Mouse (Mus musculus) right cerebral cortex, postnatal 10 days (tissue): ENCODE results near the gene Dmpk.

Experiments
- DNase-seq, 2 experiments: peaks; one replicate each; pipeline ENCODE4 v3.0.0; 2021; ENCODE audit warnings: low spot score in 2 of 2

The Dmpk gene

DNA sequence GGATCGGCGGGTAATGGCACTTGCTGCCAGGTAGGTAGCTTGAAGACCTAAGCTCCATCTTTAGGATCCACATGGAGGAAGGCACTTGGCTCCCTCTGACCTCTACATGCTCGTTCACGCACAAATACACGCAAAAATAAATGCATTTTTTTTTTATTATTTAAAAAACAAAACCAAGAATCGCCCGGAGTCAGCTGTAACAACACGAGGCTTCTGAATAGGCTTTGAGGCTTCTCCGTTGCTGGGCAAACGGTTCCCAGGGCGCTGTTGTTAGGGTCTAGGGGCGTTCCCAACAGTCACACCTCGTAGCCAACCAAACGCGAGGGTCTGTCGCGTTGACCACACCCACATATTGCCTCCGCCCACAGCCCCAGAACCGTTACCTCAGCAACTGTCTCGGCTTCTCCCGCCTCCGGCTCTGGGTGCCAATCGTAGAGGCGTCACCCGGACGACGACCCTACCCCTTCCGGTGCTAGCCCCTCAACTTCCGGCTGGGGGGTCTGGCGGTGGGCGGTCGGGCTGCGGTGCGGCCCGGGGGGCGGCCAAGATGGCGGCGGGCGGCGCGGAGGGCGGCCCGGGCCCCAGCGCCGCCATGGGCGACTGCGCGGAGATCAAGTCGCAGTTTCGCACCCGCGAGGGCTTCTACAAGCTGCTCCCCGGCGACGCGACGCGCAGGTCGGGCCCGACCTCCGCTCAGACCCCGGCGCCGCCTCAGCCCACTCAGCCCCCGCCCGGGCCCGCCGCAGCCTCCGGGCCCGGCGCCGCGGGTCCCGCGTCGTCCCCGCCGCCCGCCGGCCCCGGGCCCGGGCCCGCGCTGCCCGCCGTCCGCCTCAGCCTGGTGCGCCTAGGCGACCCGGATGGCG lies 7.7 kb upstream of the Dmpk start, which contains the start of gene Dmwd:
Gene Dmwd, plus strand, starts transcription at position 505 of the 863 bp plus-strand sequence.
- peak; percentile 99 for DNase-seq

DNA sequence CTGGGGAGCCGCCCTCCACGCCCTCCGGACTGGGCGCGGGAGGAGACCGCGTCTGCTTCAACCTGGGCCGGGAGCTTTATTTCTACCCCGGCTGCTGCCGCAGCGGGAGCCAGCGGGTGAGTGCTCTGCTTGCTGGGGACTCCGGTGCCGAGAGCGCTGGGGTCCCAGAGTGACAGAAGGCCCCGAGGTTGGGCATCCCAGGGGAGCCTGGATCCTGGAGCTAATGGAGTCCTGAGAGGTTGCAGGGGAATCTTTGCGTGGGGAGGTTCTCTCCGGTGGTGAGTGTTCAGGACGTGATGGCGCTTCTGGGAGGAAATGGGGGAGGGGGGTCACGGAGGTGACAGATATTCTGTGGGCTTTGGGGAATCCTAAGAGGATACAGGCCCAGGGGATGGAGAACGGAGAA lies 7.1 kb upstream of the Dmpk start:
- peak; percentile 43 to 55 for DNase-seq

DNA sequence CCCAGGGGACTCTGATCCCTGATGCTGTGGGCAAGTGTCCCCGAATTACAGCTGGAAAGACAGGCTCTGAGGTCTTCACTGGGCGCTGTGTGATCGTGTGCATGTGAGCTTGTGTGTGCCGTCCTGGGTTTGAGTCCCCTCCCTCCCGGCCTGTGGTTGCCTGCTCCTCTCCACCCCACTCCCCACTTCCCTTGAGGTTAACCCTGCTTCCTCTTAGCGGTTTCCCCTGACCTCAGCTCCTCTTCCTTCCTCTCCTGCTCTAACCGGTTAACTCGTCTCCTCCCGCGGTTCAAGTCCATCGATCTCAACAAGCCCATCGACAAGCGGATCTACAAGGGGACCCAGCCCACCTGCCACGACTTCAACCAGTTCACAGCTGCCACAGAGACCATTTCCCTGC lies 5.9 kb upstream of the Dmpk start:
- peak; percentile 43 to 51 for DNase-seq

DNA sequence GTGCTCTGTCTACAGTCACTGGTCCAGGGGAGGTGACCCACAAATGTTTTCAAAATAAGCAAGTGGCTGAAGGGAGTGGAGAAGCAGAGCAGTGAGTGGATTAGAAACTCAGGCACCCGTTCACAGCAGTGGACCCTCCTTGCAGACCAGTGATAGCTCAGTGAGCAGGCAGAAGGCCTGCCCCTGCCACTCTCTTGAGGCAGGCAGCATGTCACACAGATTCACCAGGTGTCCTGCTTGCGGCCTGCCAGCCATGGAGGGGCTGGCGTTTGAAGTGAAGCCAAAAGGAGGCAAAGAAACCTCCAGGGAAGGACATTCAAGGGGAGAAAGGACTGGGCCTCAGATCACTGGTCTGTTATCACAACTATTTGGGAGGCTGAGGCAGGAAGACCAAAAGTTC lies 4.9 kb upstream of the Dmpk start:
- DNase-seq: no peak

DNA sequence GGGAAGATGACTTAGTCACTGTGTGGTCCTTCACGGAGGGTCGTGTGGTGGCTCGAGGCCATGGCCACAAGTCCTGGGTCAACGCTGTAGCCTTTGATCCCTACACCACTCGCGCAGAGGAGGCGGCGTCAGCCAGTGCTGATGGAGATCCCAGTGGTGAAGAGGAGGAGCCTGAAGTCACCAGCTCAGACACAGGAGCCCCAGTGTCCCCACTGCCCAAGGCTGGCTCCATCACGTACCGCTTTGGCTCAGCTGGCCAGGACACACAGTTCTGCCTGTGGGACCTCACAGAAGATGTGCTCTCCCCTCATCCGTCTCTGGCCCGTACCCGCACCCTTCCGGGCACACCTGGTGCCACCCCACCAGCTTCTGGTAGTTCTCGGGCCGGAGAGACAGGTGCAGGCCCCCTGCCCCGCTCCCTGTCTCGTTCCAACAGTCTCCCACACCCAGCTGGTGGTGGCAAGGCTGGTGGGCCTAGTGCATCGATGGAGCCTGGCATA lies 3.1 kb upstream of the Dmpk start:
- no peak for DNase-seq

DNA sequence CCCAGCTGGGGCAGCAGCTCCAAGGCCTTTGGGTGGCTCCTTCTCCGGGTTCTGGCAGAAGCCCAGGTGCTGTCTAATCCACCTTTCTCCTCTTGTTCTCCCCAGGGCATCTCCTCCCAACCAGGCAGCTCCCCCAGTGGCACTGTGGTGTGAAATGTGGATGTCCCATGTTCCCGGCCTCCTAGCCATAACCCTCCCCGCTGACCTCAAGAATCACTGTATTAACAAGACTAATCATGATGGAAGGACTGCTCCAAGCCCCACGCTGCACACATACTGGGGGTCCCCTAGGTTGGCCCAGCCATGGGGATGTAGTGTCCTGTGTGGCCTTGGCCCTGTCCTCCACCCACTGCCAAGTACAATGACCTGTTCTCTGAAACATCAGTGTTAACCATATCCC lies 1.5 kb upstream of the Dmpk start:
- DNase-seq: no peak

DNA sequence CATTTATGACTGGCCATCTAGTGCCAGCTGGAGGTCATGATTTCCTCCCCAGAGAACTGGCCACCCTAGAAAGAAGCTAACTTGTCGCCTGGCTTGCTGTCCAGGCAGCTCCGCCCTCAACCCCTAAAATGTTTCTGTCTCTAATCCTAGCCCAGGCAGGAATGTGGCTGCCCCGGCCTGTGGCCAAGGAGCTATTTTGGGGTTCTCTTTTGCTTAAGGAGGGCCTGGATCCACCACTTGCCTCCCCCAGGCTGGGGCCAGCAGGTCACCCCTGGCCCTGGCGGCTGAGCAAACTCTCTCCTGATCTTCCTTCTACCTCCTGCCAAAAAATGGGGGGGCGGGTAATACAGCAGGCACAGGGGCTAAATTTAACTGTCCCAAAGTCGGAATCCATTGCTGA lies 553 bp upstream of the Dmpk start:
- no peak for DNase-seq

DNA sequence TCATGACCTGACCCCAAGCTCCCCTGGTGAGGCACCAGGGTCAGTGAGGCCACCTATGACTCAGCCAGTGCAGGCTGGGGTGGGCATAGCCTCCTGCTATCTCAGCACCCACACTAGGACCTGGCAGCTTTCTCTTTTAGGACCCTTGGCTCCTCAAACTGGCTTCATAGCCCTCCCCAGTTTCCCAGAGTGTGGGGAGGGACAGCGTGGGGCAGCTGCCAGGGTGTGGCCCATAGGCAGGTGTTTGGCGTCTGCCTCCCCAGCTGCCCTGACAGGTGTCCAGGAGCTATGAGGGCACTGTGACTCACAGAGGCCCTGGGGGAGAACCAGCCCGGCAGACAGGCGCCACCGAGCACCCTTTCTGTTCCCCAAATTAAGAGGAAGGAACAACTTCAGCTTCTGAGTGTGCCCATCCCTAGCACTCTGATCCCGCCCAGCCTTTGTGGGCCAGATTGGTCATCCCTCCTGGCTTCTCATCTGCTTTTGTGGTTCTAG lies 675 bp downstream of the Dmpk start:
- no peak for DNase-seq

DNA sequence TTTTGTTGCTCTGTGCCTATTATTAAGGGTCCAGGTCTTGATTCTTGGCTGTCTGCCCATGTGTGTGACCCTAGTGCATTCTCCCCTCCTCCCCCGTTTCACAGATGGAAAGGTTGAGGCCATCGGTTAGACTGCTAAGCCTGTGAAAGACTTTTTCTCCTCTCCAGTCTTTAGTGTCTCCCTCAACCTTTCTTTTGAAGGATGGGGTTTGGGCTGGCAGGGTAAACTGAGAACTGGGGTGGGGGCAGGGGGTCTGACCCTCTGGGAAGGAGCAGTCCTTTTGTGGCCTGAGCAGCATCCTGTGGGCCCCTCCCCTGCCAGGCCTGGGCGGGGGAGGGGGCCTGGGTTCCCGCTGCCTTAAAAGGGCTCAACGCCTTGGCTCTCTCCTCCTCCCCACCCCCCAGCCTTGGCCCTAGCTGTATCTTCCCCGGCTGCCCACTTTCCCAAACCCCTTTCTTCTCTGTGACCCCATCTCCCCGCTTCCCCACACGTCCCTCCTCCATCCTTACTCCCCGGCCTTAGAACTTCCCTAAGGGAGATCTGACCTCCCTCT lies 1.3 kb downstream of the Dmpk start:
- DNase-seq: no peak

DNA sequence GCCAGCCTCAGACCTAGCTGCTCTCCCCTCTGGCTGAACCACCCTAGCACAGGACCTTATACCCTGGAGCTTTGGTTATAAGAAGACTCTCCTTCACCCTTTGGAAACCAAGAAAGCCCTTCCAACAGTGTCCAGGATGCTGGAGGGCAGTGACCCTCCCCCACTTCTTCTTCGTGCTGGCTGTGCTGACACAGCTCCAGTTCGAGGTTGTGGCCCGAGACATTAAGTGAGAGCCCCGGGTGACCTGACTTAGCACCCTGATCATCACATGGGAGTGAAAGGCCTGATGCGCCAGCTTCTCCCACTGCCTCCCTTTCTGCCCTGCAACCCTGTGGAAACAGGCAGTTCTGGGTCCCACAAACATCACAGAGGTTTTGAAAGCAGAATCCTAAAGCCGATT lies 1.8 kb downstream of the Dmpk start:
- DNase-seq: no peak

DNA sequence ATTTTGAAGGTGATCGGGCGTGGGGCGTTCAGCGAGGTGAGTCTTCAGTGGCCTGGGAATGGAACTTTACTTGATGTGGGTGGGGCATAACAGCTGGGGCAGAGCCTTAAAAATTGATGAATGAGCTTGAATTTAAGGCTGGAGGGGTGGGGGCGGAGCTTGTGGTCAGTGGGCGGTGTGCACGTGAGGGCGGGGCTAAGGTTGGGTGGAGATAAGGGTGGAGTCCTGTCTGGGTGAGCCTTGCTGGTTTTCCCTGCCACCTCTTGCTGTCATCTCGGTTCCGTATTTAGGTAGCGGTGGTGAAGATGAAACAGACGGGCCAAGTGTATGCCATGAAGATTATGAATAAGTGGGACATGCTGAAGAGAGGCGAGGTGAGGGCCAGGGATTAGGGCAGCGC lies 2.4 kb downstream of the Dmpk start:
- DNase-seq: no peak

DNA sequence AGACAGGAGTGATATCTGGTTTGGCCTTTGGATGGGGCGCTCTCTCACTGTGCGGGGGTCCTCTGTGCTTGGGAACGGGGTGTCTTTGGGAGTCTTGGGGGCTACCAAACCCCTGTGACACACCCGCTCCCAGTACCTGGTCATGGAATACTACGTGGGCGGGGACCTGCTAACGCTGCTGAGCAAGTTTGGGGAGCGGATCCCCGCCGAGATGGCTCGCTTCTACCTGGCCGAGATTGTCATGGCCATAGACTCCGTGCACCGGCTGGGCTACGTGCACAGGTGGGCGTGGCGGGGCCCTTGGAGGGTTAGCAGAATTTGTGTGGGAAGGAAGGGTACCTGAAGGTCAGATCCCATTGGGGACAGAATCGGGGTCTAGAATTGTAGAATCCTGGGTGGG lies 3.1 kb downstream of the Dmpk start:
- DNase-seq: no peak

DNA sequence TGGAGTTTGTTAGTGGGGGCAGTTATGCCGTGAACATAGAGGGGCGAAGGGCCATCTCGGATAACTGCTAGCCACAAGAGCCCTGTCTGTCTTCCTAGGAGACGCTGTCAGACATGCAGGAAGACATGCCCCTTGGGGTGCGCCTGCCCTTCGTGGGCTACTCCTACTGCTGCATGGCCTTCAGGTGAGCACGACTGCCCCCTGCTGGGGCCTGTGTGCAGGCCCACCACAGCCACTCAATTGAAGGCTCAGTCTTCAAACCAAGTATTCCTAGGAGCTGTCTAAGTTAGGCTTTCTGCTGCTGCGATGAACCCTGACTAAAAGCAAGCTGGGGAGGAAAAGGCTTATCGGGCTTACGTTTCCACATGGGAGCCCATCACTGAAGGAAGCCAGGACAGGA lies 5.2 kb downstream of the Dmpk start:
- peak; percentile 56 to 70 for DNase-seq

DNA sequence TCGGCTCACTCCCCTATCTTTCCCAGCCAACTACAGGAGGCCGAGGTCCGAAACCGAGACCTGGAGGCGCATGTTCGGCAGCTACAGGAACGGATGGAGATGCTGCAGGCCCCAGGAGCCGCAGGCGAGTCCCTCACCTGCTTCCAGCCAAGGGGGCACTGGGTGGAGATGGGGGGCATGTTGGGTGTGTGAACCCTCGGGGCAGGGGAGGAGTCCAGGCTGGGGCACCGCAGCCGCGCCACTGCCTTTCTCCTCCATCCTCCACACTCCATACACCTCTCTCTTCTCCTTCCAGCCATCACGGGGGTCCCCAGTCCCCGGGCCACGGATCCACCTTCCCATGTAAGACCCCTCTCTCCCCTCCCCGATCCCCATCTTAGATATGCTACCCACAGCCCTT lies 8.3 kb downstream of the Dmpk start:
- DNase-seq: no peak

DNA sequence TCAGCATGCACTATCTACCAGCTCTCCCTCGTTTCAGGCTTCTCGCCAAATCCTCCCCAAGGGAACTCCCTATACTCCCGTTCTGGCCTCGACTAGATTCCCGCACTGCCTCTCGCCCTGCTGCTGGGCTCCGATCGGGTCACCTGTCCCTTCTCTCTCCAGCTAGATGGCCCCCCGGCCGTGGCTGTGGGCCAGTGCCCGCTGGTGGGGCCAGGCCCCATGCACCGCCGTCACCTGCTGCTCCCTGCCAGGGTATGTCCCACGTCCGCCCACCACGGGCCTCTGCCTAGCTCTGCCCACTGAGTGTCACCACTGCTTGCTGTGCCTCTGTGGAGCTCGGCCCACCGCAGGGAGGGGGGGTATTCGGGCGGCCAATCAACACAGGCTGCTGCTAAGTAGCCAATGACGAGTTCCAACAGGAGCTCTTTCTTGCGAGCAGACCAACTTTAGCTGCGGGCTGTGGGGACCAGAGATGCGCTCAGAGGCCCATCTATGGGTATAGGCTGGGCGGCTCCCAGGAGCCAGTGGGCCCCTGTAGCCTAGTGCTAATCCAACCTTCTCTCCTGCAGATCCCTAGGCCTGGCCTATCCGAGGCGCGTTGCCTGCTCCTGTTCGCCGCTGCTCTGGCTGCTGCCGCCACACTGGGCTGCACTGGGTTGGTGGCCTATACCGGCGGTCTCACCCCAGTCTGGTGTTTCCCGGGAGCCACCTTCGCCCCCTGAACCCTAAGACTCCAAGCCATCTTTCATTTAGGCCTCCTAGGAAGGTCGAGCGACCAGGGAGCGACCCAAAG lies 8.9 kb downstream of the Dmpk start:
- peak; percentile 74 for DNase-seq

DNA sequence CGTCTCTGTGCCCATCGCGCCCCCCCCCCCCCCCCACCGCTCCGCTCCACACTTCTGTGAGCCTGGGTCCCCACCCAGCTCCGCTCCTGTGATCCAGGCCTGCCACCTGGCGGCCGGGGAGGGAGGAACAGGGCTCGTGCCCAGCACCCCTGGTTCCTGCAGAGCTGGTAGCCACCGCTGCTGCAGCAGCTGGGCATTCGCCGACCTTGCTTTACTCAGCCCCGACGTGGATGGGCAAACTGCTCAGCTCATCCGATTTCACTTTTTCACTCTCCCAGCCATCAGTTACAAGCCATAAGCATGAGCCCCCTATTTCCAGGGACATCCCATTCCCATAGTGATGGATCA lies 9.5 kb downstream of the Dmpk start:
- peak; percentile 75 to 81 for DNase-seq

DNA sequence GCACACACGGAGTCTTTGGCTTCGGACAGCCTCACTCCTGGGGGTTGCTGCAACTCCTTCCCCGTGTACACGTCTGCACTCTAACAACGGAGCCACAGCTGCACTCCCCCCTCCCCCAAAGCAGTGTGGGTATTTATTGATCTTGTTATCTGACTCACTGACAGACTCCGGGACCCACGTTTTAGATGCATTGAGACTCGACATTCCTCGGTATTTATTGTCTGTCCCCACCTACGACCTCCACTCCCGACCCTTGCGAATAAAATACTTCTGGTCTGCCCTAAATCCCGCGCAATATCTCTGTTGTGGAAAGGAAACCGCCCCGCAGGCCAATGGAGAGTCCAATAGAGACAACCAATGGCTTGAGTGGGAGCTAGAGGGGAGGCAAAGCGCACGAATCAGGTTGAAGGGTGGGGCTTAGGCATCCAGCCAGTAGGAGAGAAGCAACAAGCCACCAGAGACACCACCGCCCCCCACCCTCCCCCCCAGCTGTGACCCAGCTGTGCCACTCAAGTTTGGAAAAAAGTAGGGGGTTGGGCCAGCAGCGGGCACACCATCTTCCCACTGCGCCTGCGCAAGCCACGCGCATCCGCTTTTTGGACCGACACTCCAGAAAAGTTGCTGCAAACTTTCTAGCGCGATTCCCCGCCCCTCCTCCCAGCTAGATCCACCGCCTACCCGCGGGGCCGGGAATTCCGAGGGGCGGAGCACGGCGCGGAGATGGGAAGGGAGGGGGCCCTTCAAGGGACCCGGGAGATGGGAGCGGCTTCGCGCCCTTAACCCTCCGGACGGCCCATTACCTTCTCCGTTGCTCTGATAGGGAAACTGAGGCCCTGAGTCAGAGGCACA lies 10.1 kb downstream of the Dmpk start:
- peak; percentile 94 for DNase-seq

DNA sequence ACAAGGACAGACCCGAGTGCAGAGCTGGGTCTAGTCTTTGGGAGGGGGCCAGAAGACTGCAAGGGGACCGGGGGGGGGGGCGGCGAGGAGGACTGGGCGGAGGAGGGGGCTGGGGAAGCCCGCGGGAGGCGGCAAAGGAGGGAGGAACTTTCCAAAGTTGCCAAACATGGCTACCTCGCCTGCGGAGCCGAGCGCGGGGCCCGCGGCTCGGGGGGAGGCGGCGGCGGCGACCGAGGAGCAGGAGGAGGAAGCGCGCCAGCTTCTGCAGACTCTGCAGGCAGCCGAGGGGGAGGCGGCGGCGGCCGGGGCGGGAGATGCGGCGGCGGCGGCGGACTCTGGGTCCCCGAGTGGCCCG lies 10.8 kb downstream of the Dmpk start, which contains the start of gene Six5:
Gene Six5, plus strand, starts transcription at position 124 of the 355 bp plus-strand sequence.
- DNase-seq: peak; percentile 47 to 53

DNA sequence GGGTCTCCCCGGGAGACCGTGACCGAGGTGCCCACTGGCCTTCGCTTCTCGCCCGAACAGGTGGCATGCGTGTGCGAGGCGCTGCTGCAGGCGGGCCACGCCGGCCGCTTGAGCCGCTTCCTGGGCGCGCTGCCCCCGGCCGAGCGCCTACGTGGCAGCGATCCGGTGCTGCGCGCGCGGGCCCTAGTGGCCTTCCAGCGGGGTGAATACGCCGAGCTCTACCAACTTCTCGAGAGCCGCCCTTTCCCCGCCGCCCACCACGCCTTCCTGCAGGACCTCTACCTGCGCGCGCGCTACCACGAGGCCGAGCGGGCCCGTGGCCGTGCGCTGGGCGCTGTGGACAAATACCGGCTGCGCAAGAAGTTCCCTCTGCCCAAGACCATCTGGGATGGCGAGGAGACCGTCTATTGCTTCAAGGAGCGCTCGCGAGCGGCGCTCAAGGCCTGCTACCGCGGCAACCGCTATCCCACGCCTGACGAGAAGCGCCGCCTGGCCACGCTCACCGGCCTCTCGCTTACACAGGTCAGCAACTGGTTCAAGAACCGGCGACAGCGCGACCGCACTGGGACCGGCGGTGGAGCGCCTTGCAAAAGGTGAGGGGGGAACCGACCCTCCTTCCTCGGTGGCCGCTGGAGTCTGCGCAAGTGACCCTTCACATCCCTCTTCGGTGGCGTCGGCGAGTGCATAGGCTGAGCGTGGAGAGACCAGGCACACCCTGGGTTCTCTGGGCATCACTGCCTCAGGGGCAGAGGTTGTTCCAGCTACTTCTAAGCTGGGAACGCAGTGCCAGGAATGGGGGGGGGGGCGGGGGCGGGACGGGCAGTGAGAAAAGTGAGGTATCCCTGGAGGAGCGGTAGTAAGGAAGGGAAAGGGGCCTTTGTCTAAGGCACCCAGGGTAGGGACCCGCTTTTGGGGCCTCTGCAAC lies 11.4 kb downstream of the Dmpk start:
- peak; percentile 50 to 52 for DNase-seq

DNA sequence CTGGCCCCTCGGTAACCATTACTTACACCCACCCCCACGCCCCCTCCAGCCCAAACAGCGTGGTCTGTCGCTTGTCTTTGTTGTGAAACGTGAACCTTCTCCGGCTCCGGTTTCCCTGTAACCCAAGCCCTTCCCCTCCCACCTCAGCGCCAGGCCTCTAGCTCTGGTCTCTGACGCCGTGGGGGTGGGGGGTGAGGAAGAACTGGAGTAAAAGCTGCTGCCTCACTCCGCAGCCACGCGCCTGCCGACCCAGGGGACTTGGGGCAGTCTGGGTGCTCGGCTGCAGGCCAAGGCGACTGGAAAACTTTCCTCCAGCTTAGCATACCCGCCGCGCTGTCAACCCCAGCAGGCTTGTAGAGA lies 12.1 kb downstream of the Dmpk start:
- DNase-seq: peak; percentile 53 to 64
